Mouse (Mus musculus) embryonic stem cell, embryonic (primary cell): ENCODE data around the gene Vps29.

Experiments
- CTCF ChIA-PET, 4 experiments: fragments of 300-600 bp in 2 of 4; fragments of 350-600 bp in 2 of 4; sonication (Branson Sonifier 250); formaldehyde crosslinking; loops; one replicate each; lab custom pipeline; 2022; ENCODE audit warnings: inconsistent platforms in 2 of 4; lab: Charles Lee
- POLR2A ChIA-PET, 4 experiments: fragments of 300-600 bp in 2 of 4; fragments of 350-600 bp in 2 of 4; sonication (Branson Sonifier 250); formaldehyde crosslinking; loops; one replicate each; lab custom pipeline; 2022; ENCODE audit warnings: antibody characterized with exemption in 4 of 4, inconsistent platforms in 1 of 4; lab: Charles Lee

Gene Vps29

GRCm38 (mm10) chr5:122401303-122401640 is 47.1 kb downstream of the Vps29 start:
- CTCF ChIA-PET = no interaction called here
- POLR2A ChIA-PET = interaction anchor here in 2 of 4 experiments (0.5 to 1.1 kb wide), 2 partner anchors 218 to 552 kb away, joined by 3 read pairs; no protein-coding TSS in a partner anchor

- ChIA-PET CTCF (interaction anchor here in 3 of 4 experiments (0.5 to 1.4 kb wide), 4 partner anchors 8 to 323 kb away, joined by 3 to 6 read pairs (median 4); partner anchors contain the start of gene Tctn1 (in 1 of the 3)), POLR2A (interaction anchor here in 2 of 4 experiments (0.6 to 1.4 kb wide), 3 partner anchors 98 to 506 kb away, joined by 3 to 8 read pairs (median 4); no protein-coding TSS in a partner anchor)
Measured at GRCm38 (mm10) chr5:122402160-122402559, 48.0 kb downstream of the Vps29 start.

GRCm38 (mm10) chr5:122402772-122403171 is 48.6 kb downstream of the Vps29 start:
- CTCF ChIA-PET = interaction anchor here in 2 of 4 experiments (0.6 to 1.4 kb wide), 4 partner anchors 9 to 260 kb away, joined by 3 to 6 read pairs (median 3); partner anchors contain the start of gene Tctn1 (in 1 of the 2)
- POLR2A ChIA-PET = interaction anchor here in 2 of 4 experiments (0.7 to 1.4 kb wide), 2 partner anchors 99 to 224 kb away, joined by 3 to 8 read pairs; no protein-coding TSS in a partner anchor

GRCm38 (mm10) chr5:122403362-122403761 is 49.2 kb downstream of the Vps29 start:
- POLR2A ChIA-PET = interaction anchor here in 1 of 4 experiments (1.4 kb wide), 1 partner anchor 224 kb away, joined by 8 read pairs; no protein-coding TSS in a partner anchor

GRCm38 (mm10) chr5:122405537-122405936 is 51.4 kb downstream of the Vps29 start:
- POLR2A ChIA-PET = interaction anchor here in 3 of 4 experiments (0.6 to 1.0 kb wide), 3 partner anchors 9 to 437 kb away, joined by 3 to 4 read pairs (median 3); no protein-coding TSS in a partner anchor
- CTCF ChIA-PET = no interaction called here

More at GRCm38 (mm10) chr5:122403362-122403761, 49.2 kb downstream of the Vps29 start:
- CTCF ChIA-PET = interaction anchor here in 2 of 4 experiments (0.6 to 1.4 kb wide), 3 partner anchors 139 to 261 kb away, joined by 3 to 6 read pairs (median 3); partner anchors contain the start of gene Tctn1 (in 1 of the 2)

- POLR2A ChIA-PET = interaction anchor here in 3 of 4 experiments (0.6 to 1.4 kb wide), 9 partner anchors 11 to 545 kb away, joined by 3 to 4 read pairs (median 3); partner anchors contain the start of gene Arpc3 (in 1 of the 3)
Measured at GRCm38 (mm10) chr5:122409692-122410645, 55.8 kb downstream of the Vps29 start.

GRCm38 (mm10) chr5:122411892-122412291 is 57.7 kb downstream of the Vps29 start:
- ChIA-PET CTCF (interaction anchor here in 1 of 4 experiments (0.6 kb wide), 1 partner anchor 226 kb away, joined by 3 read pairs; no protein-coding TSS in a partner anchor), POLR2A (interaction anchor here in 3 of 4 experiments (0.6 to 1.8 kb wide), 5 partner anchors 9 to 544 kb away, joined by 3 to 8 read pairs (median 6); no protein-coding TSS in a partner anchor)

More at GRCm38 (mm10) chr5:122409692-122410645, 55.8 kb downstream of the Vps29 start:
- CTCF ChIA-PET = interaction anchor here in 2 of 4 experiments (0.5 to 1.3 kb wide), 8 partner anchors 9 to 217 kb away, joined by 3 to 7 read pairs (median 4); partner anchors contain the start of genes Fam216a (in 1 of the 2), Gpn3 (in 1 of the 2) and Tctn1 (in 1 of the 2)

- ChIA-PET POLR2A (interaction anchor here in 3 of 4 experiments (0.6 to 2.1 kb wide), 6 partner anchors 16 to 426 kb away, joined by 3 to 8 read pairs (median 4); no protein-coding TSS in a partner anchor), CTCF (interaction anchor here (0.6 to 1.1 kb wide), 7 partner anchors 16 to 214 kb away, joined by 3 to 4 read pairs (median 3); no protein-coding TSS in a partner anchor)
Measured at GRCm38 (mm10) chr5:122412826-122413225, 58.7 kb downstream of the Vps29 start.

- ChIA-PET CTCF (interaction anchor here in 2 of 4 experiments (0.6 to 1.0 kb wide), 2 partner anchors 314 to 639 kb away, joined by 3 read pairs; no protein-coding TSS in a partner anchor), POLR2A (interaction anchor here in 1 of 4 experiments (0.6 to 2.1 kb wide), 2 partner anchors 71 to 267 kb away, joined by 3 to 5 read pairs; no protein-coding TSS in a partner anchor)
Measured at GRCm38 (mm10) chr5:122414351-122414750, 60.2 kb downstream of the Vps29 start.
